Mouse (Mus musculus) intestine, embryonic 15.5 days (tissue): ENCODE measurements around the gene Akr1a1. TPM values are rescaled to one million over a fixed set of nuclear protein-coding genes. Genes with fewer than 3 reads are reported as not detected.

Experiments used
- ATAC-seq: fragments of 200-750 bp; cut with Nextera tagmentation; 2 replicates; pipeline ENCODE4 v1.8.0; 2017; ENCODE audit warnings: moderate TSS enrichment, moderate library complexity
- H3K27ac ChIP-seq: fragments of 300-500 bp; sonication (generic); 2 replicates; pipeline ENCODE4 v1.5.1; 2015; ENCODE audit warnings: mild to moderate bottlenecking, inconsistent platforms
- H3K27me3 ChIP-seq: fragments of 300-500 bp; sonication (generic); replicated peaks from 2 replicates; pipeline ENCODE4 v1.6.1; 2015; ENCODE audit warnings: inconsistent platforms
- H3K36me3 ChIP-seq: fragments of 300-500 bp; sonication (generic); 2 replicates; pipeline ENCODE4 v1.6.1; 2015; ENCODE audit warnings: inconsistent platforms
- H3K4me1 ChIP-seq: fragments of 300-500 bp; sonication (generic); replicated peaks from 2 replicates; pipeline ENCODE4 v1.6.1; 2015; ENCODE audit warnings: inconsistent platforms
- H3K4me2 ChIP-seq: fragments of 300-500 bp; sonication (generic); replicated peaks from 2 replicates; pipeline ENCODE4 v1.6.1; 2015; ENCODE audit warnings: mild to moderate bottlenecking, inconsistent platforms
- H3K4me3 ChIP-seq: fragments of 300-500 bp; sonication (generic); replicated peaks from 2 replicates; pipeline ENCODE4 v1.5.1; 2015; ENCODE audit warnings: inconsistent platforms
- H3K9ac ChIP-seq: fragments of 300-500 bp; sonication (generic); 2 replicates; pipeline ENCODE4 v1.6.1; 2015; ENCODE audit warnings: inconsistent platforms
- H3K9me3 ChIP-seq: fragments of 300-500 bp; sonication (generic); 2 replicates; pipeline ENCODE4 v1.6.1; 2016; ENCODE audit warnings: inconsistent platforms
- WGBS: fragments of 180-500 bp; shearing (Covaris S2); methylation state at CpG from one replicate; pipeline ENCODE4 v1.1.7; 2015; 5-methylcytosine and 5-hydroxymethylcytosine counted together
- polyA plus RNA-seq: library from polyadenylated mRNA; unstranded; fragments of >200 nt; fragmentation: Nextera tagmentation; extraction: Ambion mirVana; gene quantifications from 2 replicates; pipeline ENCODE4 v1.2.1, GENCODE M21; 2015

Akr1a1 gene
- polyA plus RNA-seq, 1 experiment from 2014 or later = 772 TPM

GRCm38 (mm10) chr4:116627359-116627716, 24.1 kb downstream of the Akr1a1 start:
- H3K27ac ChIP-seq = peak overlapping the region; percentile 96
- H3K9ac ChIP-seq = peak overlapping the region; percentile 87
- peak; percentile 96 for ATAC-seq
- H3K27me3 ChIP-seq = no peaks in the 10 kb centered on the region
- H3K9me3 ChIP-seq = no peaks in the 10 kb centered on the region
- peak overlapping the region; percentile 94 for H3K4me3 ChIP-seq
- peaks cover 10% of the 10 kb centered on the region for H3K4me1 ChIP-seq
- 0% methylated on average over 13 of the region's 13 CpGs for WGBS
- 0 out of 2 replicates have a peak, but pooled peaks cover 3% of the 10 kb centered on the region for H3K36me3 ChIP-seq
- peak overlapping the region; percentile 75 for H3K4me2 ChIP-seq

DNA sequence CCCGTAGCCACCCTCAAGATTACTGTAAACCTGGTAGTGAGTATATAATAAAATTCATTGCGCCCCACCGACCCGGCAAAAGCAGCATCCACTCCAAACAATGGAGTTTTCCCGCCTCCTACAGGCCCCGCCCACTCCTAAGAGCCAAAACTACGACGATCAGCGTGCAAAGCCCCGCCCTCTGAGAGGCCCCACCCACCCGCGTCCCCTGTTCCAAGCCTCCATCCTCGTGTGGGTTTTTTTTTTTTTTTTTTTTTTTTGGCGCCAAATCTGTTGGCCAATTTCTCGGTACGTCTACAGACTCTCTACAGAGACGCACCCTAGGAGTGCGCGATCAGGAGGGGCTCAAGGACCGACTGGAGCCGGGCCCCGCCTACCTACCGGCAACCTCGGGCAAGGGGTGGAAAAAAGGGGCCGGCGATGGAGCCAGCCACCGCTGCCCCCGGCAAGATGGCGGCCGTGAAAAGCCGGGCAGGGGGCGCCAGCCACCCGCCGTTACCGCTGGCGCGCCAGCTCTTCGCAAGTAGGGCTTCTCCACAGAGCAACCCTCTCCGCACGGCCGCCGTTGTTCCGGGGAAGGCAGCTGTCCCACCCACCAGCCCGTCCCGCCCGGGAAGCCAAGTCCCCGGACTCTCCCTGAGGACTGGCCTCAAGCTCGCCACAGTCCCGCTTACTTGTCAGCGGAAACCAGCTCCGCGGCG, 24.7 kb downstream of the Akr1a1 start:
- Histone ChIP-seq H3K4me1 (peaks cover 10% of the 10 kb centered on the region), H3K27me3 (no peaks in the 10 kb centered on the region), H3K27ac (peak overlapping the region; percentile 96), H3K36me3 (no peaks in the 10 kb centered on the region), H3K4me2 (peak overlapping the region; percentile 75), H3K9me3 (no peaks in the 10 kb centered on the region), H3K9ac (peak overlapping the region; percentile 87), H3K4me3 (peak overlapping the region; percentile 94)
- ATAC-seq = peak; percentile 81
- WGBS = under 1% methylated on average over 52 of the region's 53 CpGs

DNA sequence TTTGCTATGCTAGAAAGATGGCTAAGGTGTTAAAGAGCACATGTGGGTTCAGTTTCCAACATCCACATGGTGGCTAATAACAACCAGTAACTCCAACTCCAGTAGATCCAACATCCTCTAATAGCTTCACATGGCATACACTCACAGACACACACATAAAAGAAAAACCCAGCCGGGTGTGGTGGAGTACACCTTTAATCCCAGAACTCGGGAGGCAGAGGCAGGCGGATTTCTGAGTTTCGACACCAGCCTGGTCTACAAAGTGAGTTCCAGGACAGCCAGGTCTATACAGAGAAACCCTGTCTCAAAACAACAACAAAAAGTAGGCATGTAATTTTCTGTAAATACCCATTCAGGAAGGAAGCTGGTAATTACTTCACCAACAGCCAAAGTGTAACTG, 26.6 kb downstream of the Akr1a1 start:
- H3K9me3 ChIP-seq = no peaks in the 10 kb centered on the region
- no peak overlapping the region for H3K4me3 ChIP-seq
- no peak overlapping the region for H3K27ac ChIP-seq
- WGBS = 98% methylated on average over 4 of the region's 4 CpGs
- no peak overlapping the region for H3K9ac ChIP-seq
- peaks cover 10% of the 10 kb centered on the region for H3K4me1 ChIP-seq
- no peak for ATAC-seq
- H3K27me3 ChIP-seq = no peaks in the 10 kb centered on the region
- no peak overlapping the region for H3K4me2 ChIP-seq
- H3K36me3 ChIP-seq = 0 out of 2 replicates have a peak, but pooled peaks cover 2% of the 10 kb centered on the region

- Histone ChIP-seq H3K27ac (no peak overlapping the region), H3K36me3 (peaks cover 21% of the 10 kb centered on the region)
- 96% methylated on average over 2 of the region's 2 CpGs for WGBS
These were observed 36.2 kb downstream of the Akr1a1 start for GRCm38 (mm10) chr4:116615237-116615636.

DNA sequence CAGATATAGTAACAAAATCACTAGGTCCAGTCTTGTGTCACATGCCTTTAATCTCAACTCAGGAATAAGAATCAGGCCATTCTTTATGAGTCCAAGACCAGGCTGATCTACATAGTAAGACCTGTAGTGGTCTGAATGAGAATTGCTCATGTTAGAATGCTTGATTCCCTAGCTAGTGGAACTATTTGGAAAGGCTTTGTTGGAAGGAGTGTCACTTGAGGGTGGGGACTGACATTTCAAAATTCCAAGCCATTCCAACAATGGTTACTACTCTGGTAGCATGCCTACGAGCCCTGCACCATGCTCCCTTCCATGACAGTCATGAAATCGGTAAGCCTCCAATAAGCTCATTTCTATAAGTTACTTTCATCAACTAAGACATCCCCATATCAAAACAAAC, 38.9 kb downstream of the Akr1a1 start:
- Histone ChIP-seq H3K36me3 (peaks cover 23% of the 10 kb centered on the region), H3K4me3 (no peak overlapping the region), H3K9ac (no peak overlapping the region), H3K9me3 (no peaks in the 10 kb centered on the region), H3K4me1 (no peaks in the 10 kb centered on the region), H3K27me3 (no peaks in the 10 kb centered on the region), H3K4me2 (no peak overlapping the region), H3K27ac (no peak overlapping the region)
- 96% methylated on average over 2 of the region's 2 CpGs for WGBS
- no peak for ATAC-seq

More at GRCm38 (mm10) chr4:116615237-116615636, 36.2 kb downstream of the Akr1a1 start:
- no peak for ATAC-seq
- Histone ChIP-seq H3K4me3 (no peak overlapping the region), H3K9me3 (no peaks in the 10 kb centered on the region), H3K4me2 (no peak overlapping the region), H3K27me3 (no peaks in the 10 kb centered on the region), H3K4me1 (no peaks in the 10 kb centered on the region), H3K9ac (no peak overlapping the region)

DNA sequence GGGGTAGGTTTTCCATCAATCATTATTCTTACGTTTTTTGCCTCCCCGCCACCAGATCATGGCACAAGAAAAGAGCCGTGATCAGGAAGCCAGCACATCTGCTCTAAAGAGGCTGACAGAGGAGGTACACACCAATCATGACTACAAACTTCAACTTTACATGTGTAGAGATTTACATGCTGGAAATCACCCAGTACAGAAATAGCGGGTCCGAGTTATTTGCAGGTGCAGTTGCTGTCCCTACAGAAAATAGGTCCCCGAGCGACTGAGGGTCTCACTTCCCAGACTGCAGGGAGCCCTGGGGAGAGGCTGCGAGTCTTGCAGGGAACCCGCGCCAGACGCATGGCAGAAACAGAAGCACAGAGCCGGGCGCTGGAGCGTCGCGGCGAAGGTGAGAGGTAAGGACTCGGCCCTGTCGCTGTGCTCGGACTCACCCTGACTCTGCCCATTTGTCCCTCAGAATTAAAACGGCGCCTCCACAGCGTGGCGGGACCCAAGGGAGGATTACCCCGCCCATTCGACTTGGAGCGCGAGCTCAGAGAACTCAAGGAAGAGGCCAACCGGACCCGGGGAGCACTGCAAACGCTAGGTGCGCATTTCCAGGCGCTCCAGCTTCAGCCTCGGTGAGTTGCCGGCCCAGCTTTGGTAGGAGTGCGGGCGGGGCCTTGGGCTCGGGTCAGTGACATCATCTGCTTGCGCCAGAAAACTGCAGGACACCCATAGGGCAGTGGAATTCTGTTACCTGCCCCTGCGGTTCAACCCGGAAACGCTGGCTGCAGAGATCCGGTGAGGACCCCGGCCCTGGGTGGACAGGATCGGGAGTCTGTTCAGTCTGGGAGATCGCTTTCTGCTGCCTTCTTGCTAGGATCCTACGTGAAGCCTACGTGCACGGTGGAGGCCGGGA, 54.2 kb downstream of the Akr1a1 start:
- Histone ChIP-seq H3K4me1 (peaks cover 14% of the 10 kb centered on the region; the same call in 1 of the 2 replicates), H3K36me3 (peaks cover 26% of the 10 kb centered on the region), H3K4me2 (peak overlapping the region; percentile 94), H3K9me3 (no peaks in the 10 kb centered on the region), H3K4me3 (peak overlapping the region; percentile 59), H3K9ac (peak overlapping the region; percentile 75), H3K27me3 (no peaks in the 10 kb centered on the region), H3K27ac (peak overlapping the region; percentile 92)
- ATAC-seq = peak; percentile 98
- under 1% methylated on average over 50 of the region's 50 CpGs for WGBS

GRCm38 (mm10) chr4:116596379-116596778, 55.1 kb downstream of the Akr1a1 start, which contains the start of gene Ccdc17:
Ccdc17 (plus strand) TSS chr4:116596654.
- H3K36me3 ChIP-seq = peaks cover 30% of the 10 kb centered on the region
- H3K4me1 ChIP-seq = peaks cover 14% of the 10 kb centered on the region; the same call in 1 of the 2 replicates
- ATAC-seq = no peak
- no peaks in the 10 kb centered on the region for H3K27me3 ChIP-seq
- peak within 1 kb of the TSS; percentile 75 for H3K9ac ChIP-seq
- peak within 1 kb of the TSS; percentile 92 for H3K27ac ChIP-seq
- WGBS = 23% methylated on average over 5 of the region's 5 CpGs
- H3K4me2 ChIP-seq = peak within 1 kb of the TSS; percentile 94
- peak within 1 kb of the TSS; percentile 59 for H3K4me3 ChIP-seq
- no peaks in the 10 kb centered on the region for H3K9me3 ChIP-seq

DNA sequence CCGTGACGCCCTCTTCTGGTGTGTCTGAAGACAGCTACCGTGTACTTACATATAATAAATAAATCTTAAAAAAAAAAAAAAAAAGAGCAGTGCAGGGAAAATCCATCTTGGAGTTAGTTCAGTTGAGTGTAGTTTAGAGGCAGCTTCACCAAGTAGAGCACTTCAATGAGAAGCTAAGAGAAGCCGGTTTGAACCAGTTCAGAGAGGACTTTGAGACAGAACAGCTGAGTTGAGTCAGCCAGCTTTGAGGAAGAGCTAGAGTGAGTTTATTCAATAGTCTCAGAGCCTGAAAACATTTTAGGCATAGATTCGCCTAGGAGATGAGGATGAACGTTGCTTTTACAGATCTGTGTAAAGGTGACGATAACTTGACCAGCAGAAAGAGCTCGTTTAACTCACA, 55.7 kb downstream of the Akr1a1 start:
- no peak overlapping the region for H3K4me3 ChIP-seq
- H3K27ac ChIP-seq = no peak overlapping the region
- no peak overlapping the region for H3K4me2 ChIP-seq
- no peak for ATAC-seq
- H3K4me1 ChIP-seq = peaks cover 14% of the 10 kb centered on the region; the same call in 1 of the 2 replicates
- 80% methylated on average over 8 of the region's 8 CpGs for WGBS
- H3K27me3 ChIP-seq = no peaks in the 10 kb centered on the region
- H3K9ac ChIP-seq = no peak overlapping the region
- no peaks in the 10 kb centered on the region for H3K9me3 ChIP-seq
- peaks cover 32% of the 10 kb centered on the region for H3K36me3 ChIP-seq

Other genes with a start within 250 kb of the Akr1a1 start
- 13.3 and 13.5 TPM in 2 replicates for gene Mast2, start 187.5 kb downstream of the Akr1a1 start, polyA plus RNA-seq
- gene Ipp, start 144.1 kb downstream of the Akr1a1 start, polyA plus RNA-seq = 15.7 and 16.5 TPM in 2 replicates
- 29.8 and 34.3 TPM in 2 replicates for gene Tmem69, start 95.7 kb downstream of the Akr1a1 start, polyA plus RNA-seq
- 30.7 and 33.0 TPM in 2 replicates for gene Gpbp1l1, start 94.0 kb downstream of the Akr1a1 start, polyA plus RNA-seq
- gene Ccdc17, start 55.0 kb downstream of the Akr1a1 start, polyA plus RNA-seq = 4.1 and 4.8 TPM in 2 replicates
- 110 and 118 TPM in 2 replicates for gene Nasp, start 23.7 kb downstream of the Akr1a1 start, polyA plus RNA-seq
- 1,436 and 1,568 TPM in 2 replicates for gene Prdx1, start 33.9 kb upstream of the Akr1a1 start, polyA plus RNA-seq
- gene Mmachc, start 56.7 kb upstream of the Akr1a1 start, polyA plus RNA-seq = 23.0 and 24.6 TPM in 2 replicates
- 25.2 and 26.4 TPM in 2 replicates for gene Ccdc163, start 56.8 kb upstream of the Akr1a1 start, polyA plus RNA-seq
- gene Tesk2, start 69.3 kb upstream of the Akr1a1 start, polyA plus RNA-seq = 8.1 and 8.7 TPM in 2 replicates
- gene Toe1, start 156.0 kb upstream of the Akr1a1 start, polyA plus RNA-seq = 28.8 and 31.1 TPM in 2 replicates
- gene Mutyh, start 156.0 kb upstream of the Akr1a1 start, polyA plus RNA-seq = 10.3 and 10.9 TPM in 2 replicates
- 1.4 and 2.2 TPM in 2 replicates for gene Hpdl, start 170.0 kb upstream of the Akr1a1 start, polyA plus RNA-seq
- gene Zswim5, start 225.7 kb upstream of the Akr1a1 start, polyA plus RNA-seq = 1.1 and 1.2 TPM in 2 replicates